Mouse (Mus musculus): ENCODE results near the gene Utf1.

DNA sequence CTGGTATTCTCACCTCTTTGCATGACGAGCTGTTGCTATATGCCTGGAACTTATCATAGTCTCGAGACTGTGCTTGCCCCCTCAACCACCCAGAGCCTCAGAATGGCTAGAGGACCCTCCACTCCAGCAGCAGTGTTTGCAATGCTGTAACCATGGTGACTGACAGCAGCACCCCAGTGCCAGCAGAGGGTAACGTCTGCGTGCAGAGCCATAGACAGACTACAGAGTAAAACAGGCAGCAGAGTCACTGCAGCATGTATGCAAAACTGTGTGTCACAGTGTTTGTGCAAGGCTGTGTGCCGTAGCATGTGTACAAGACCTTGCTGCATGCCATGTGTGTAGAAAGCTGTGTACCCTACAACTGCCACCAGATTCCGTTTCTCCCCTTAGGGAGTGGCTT is 34.1 kb upstream of the Utf1 start:
- no peak for TF ChIP-seq CTCF (IDR thresholded peaks at IDR 0.05; ENCODE audit: control insufficient read depth, insufficient read depth, insufficient replicate concordance, low read depth, low read length)
- TF ChIP-seq POLR2A (IDR thresholded peaks at IDR 0.05; ENCODE audit: control insufficient read depth, low read depth, low read length), result no peak
